Mouse (Mus musculus): ENCODE measurements at regions not wholly inside any gene's neighbourhood (a gene's known extent, or its start where the extent isn't known, plus 50 kb on each side); places are given as distances from the start of the nearest gene placed in this dataset.

DNA sequence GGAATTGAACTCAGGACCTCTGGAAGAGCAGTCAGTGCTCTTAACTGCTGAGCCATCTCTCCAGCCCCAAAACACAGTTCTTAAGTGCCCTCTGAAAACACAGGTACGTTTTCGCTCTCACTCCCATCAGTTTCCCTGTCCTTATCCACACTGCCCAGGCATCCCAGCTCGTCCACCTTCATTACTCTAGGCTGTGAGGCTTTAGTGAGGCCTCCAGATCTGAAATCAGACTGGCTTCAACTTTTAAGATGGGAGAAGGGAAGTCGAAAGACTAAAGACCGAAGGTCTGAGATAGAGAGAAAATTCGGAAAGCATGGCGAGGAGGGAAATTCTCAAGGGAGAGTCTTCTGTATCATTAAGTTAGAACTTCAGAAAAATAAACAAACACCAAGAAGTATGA is 54.8 kb upstream of the Tet2 start:
- no peak for DNase-seq

- DNase-seq, result peak; percentile 44
Measured at GRCm38 (mm10) chr3:133600447-133601220, 55.7 kb upstream of the Tet2 start.

DNA sequence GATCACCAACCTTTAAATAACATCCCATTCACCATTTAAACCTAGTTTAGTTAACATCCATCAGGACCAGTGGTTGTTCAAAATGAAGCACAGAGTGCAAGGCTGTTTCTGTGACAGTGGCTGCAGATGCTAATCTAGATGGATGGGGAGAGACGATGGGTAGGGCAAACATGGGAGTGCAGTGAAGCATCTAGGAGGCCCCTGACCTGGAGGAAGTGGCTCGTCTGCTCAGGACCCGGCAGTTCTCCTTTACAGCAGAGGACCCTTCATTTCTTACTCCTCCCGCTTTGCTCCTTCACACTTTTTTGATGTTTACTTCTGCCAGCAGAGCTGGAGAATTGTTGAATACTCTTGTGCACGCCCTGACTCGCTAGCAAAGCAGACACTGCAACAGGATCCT is 60.5 kb upstream of the Tet2 start:
- no peak for DNase-seq

DNA sequence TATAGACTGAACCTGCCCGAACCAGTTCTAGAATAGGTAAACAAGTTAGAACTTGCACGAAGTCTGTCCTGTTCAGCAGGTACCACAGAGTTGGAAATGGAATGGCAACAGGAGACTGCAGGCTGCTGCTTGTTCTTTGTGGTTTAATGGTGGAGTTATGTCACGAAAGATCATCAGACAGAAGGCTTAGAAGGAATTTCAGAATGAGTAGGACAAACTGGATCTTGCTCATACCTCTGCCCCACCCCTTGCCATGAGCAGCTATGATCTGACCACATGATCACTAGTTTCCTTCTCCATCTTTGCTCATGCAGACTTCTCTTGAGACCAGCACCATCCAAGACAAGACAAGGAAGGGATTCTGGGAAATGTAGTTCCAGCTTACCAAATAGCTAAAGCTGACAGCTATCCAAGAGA is 63.9 kb upstream of the Tet2 start:
- DNase-seq, result no peak

- no peak for DNase-seq
Measured at GRCm38 (mm10) chr3:133613836-133614711, 69.1 kb upstream of the Tet2 start.

DNA sequence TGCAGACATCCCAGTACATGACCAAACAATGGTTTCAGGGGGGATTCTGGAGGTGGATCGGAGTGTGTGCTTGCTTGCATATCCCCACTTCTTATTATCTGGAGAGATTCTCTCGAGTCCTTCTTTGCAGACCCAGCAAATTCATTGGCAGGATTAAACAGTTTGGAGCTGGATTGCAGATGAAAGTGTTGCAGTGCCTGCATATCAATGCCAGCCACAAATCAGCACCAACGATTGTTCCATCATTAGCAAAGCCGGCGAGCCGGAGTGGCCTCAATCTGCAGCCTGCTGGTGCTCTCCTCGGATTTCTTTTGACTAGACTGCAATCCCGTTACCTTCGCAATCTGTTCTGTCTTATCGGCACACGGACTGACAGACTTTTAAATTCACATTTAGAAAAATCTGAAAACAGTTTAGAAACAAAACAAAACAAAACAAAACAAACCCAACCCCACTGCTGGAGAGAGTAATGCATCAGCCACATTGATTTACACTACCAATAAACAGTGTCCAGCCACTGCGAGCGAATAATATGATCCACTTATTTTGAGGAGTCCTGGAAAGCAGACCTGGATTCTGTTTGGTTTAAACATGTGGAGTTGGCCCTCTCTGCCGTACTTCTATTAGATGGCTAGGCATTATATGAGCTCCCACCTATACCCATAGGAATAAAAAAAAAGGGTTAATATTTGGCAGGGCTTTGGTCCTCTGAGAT is 69.9 kb upstream of the Tet2 start:
- DNase-seq, result no peak

DNA sequence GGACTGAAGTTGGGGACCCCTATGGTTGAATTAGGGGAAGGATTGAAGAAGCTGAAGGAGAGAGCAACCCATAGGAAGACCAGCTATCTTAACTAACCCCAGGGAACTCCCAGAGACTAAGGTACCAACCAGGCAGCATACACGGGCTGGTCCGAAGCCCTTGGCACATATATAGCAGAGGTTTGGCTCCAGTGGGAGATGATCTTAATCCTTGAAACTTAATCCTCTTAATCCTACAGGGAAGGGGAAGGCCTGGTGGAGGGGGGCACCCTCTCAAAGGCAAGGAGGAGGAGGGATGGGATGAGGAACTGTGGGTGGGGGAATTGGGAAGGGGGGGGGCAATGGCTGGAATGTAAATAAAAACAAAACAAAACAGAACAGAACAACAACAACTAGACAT is 72.1 kb upstream of the Tet2 start:
- DNase-seq, result no peak

GRCm38 (mm10) chr3:133618491-133618890 is 73.6 kb upstream of the Tet2 start:
- no peak for DNase-seq

DNA sequence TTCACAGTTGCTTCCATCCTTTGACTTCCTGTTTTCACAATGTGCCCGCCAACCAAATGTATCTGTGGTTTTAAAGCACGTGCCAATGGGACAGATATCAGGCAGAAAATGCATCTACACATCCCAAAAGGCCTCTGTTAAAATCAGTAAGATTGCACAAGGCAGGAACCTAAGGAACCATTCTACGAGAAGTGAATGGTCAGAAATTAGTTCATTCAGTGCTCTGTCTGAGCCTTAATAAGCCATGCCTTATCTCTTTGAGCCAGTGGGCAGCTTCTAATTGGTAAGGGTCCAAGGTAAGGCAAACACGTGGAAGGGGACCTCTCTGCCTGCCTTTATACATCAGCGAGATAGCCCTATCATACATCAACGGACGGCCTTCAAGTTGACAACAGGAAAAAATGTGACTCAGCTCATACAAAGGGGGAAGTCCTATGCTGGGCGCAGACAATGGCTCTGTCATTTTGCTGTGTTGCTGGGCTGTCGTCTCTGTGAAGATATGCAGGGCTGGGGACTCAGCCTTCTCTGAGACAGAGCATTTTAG is 78.3 kb upstream of the Tet2 start:
- no peak for DNase-seq

DNA sequence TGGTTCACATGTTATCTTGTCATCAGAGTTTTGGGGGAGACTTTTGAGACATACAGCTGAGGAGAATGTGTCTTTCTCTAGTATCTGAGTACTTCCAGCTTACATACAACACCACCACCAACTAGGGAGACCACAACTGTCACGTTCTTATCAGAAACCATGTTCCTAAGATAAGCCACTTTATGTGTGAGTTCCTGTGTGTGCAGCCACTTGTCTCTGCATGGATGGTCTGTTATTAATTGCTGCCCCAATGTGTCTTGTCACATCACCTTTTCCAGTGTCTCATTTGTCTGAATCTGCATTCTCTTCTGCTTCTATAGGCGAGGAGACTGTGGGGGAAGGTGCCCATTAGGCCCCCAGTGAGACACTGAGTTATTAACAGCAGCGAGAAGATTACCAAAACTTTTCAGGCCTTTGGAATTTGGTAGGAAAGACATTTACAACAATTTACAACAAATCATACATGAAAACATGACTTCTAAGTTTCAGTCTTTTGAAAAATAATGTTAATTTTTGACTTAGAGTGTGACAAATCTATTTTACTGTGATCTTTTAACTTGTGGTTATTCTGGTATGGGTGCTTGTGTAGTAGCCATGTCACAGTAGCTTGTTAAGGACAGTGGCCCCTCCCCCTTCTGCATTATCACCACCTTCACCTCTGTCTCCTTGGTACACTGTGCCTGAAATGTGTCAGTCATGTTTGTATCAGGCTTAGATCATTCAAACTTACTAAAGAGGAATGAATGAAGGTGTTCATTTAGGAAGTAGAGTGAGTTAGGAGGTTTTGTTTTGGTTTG is 79.3 kb upstream of the Tet2 start:
- no peak for DNase-seq

GRCm38 (mm10) chr3:133625046-133625445 is 80.1 kb upstream of the Tet2 start:
- DNase-seq, result no peak

DNA sequence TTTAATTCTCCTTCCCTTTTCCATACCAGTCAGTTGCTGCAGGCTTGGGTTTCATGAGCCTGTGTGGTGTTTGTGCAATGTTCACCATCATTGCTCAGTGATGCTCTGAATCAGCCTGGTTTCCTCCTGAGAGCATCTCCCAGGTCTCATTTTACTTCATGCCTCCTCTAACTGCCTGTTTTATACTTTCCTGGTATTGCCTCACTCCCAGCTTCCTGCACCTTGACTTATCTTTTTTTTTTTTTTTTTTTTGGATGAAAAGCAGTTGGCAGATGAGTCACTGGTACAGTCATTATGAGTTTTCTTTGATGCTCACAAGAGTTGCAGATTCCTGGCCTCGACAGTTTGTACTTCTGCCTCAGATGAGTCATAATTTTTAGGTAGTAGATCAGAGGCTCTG is 81.5 kb upstream of the Tet2 start:
- DNase-seq, result no peak

DNA sequence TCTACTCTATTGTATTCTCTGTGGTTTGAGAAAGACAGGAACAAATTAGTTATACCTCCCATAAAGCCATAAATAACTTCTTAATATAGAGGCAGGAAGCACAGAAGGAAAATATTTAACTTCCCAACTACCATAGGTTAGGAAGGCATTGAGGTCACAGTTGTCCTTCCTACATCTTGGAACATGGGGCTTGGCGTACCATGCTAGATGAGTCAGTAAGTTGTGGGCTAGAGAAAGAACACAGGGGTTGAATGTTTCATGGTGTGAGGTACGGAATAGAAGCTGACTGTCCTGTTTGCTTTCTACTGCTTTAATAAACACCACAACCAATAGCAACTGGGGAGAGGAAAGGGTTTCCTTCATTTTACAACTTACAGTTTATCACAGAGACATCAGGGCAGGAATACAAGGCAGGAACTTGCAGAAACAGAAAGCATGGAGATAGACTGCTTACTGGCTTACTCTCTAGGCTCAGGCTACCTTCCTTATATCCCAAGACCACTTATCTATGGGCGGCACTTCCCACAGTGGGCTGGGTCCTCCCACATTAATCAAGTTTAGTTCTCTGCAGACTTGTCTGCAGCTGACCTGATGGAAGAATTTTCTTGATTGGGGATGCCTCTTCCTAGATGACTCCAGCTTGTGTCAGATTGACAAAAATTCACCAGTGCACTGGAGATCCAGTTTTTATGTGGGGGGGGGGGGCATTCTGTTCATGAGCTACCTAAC is 82.3 kb upstream of the Tet2 start:
- DNase-seq, result no peak

GRCm38 (mm10) chr3:133634306-133634705 is 89.4 kb upstream of the Tet2 start:
- DNase-seq, result no peak

DNA sequence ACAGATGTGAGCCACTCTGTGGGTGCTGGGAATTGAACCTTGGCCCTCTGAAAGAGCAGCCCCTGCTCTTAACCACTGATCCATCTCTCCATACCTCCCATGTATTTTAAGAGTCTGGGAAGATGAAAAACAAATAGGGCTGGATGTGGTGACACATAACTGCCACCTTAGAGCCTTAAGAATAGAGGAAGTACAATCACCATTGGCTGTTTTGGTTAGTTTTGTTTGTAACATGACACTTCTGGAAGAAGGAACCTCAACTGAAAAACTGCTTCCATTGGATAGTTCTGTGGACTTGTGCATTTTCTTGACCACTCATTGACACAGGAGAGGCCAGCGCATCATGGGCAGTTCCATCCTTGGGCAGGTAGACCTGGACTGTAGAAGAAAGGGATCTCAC is 100.7 kb upstream of the Tet2 start:
- no peak for DNase-seq

GRCm38 (mm10) chr3:133646449-133647059 is 101.6 kb upstream of the Tet2 start:
- DNase-seq, result no peak

DNA sequence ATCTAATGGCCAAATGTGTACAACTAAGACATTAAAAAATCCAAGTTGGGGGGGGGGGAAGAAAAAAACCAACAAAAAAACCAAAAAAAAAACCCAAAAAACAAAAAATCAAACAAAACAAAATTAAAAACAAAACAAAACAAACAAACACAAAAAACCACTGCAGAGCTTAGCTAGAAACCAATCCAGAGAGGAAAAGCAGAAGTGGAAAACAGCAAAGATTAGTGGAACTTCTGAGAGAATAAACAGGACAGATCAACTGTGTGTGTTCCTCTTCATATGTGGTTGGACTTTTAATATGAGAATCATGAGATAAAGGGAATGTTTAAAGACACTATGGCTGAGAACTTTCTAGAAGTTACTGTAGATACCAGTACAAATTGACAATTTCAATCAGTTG is 105.1 kb upstream of the Tet2 start:
- DNase-seq, result no peak

DNA sequence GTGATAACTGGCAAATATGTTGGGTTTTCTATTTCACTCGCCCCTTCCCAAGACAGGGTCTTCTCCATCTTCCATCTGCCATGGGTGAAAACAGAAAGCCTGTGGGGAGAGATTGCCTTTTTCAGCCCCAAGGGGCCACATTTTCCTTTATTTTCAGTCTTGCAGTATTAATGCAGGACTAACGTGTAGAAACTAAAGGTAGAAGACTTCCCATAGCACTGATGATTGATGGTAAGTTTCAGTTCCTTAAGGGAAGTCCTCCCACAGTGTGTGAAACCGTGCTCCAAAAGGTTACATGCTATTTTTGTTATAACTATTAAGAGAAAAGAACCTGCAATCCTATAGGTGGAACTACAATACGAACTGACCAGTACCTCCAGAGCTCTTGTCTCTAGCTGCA is 107.1 kb upstream of the Tet2 start:
- DNase-seq, result no peak

GRCm38 (mm10) chr3:133659759-133660158 is 114.8 kb upstream of the Tet2 start:
- no peak for DNase-seq

- no peak for DNase-seq
Measured at GRCm38 (mm10) chr3:133661303-133661702, 116.4 kb upstream of the Tet2 start.

- DNase-seq, result no peak
Measured at GRCm38 (mm10) chr3:133664914-133665313, 120.0 kb upstream of the Tet2 start.

All from lung, postnatal 14 days (tissue).